Mouse (Mus musculus): ENCODE measurements around the gene Zfp872. TPM values are rescaled to one million over a fixed set of nuclear protein-coding genes. Genes with fewer than 3 reads are reported as not detected.

The Zfp872 gene
- polyA plus RNA-seq, 1 experiment from 2014 or later = 0.67 TPM

DNA sequence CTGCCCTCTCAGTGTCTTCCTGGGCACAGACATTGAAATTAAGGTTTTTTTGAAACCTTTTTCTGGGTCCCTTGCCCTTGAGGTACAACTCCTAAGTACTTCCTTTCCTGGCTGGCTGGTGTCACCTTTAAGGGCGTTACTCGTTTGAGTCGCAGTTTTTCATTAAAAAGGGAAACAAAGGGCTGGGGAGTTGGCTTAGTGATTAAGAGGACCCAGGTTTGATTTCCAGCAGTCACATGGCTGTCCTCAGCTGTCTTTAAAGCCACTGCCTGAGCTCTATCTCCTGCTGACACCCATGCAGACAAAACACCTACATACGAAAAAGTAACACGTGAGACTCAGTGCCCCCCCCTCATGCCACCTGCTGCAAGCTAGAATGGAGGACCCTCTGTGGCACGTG lies 21.9 kb upstream of the Zfp872 start:
- no peak overlapping the region for H3K4me3 ChIP-seq (ENCODE audit: low read depth, low read length)
- no peaks in the 10 kb centered on the region for H3K36me3 ChIP-seq (ENCODE audit: control insufficient read depth, insufficient read depth, low read length)
- ATAC-seq (ENCODE audit: low read depth) = no peak
- H3K27me3 ChIP-seq (ENCODE audit: control insufficient read depth, insufficient read depth, low read length) = no peaks in the 10 kb centered on the region
- H3K4me1 ChIP-seq (ENCODE audit: control insufficient read depth, insufficient read depth, low read length) = 0 out of 2 replicates have a peak, but pooled peaks cover 2% of the 10 kb centered on the region
- no peak overlapping the region for H3K9ac ChIP-seq (replicated peaks; ENCODE audit: low read depth, low read length)
- no peak overlapping the region for H3K27ac ChIP-seq (ENCODE audit: low read depth, low read length)
- no peaks in the 10 kb centered on the region for H3K9me3 ChIP-seq (ENCODE audit: control insufficient read depth, low read length)
- 55% methylated on average over 6 of the region's 6 CpGs for WGBS
- no peak overlapping the region for H3K4me2 ChIP-seq (ENCODE audit: low read depth, low read length)

DNA sequence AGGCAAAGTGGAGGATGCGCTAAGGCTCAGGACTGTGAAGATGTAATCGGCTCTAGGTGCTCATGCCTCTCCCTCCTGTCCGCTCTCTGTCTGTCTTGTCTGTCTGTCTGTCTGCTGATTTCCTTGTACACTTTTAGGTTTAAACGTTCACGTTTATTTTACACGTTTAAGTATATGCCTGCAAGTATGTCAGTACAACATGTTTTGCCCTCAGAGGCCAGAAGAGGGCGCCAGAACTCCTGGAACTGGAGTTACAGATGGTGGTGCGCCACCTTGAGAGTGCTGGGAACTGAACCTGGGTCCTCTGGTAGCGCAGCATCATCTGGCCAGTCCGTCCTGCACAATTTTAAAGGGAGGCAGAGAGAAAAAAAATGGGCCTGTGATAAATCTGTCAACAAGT lies 21.2 kb upstream of the Zfp872 start:
- Histone ChIP-seq H3K4me3 (ENCODE audit: low read depth, low read length) (no peak overlapping the region), H3K36me3 (ENCODE audit: control insufficient read depth, insufficient read depth, low read length) (no peaks in the 10 kb centered on the region), H3K9ac (replicated peaks; ENCODE audit: low read depth, low read length) (no peak overlapping the region), H3K27me3 (ENCODE audit: control insufficient read depth, insufficient read depth, low read length) (no peaks in the 10 kb centered on the region), H3K9me3 (ENCODE audit: control insufficient read depth, low read length) (no peaks in the 10 kb centered on the region), H3K27ac (ENCODE audit: low read depth, low read length) (no peak overlapping the region), H3K4me2 (ENCODE audit: low read depth, low read length) (no peak overlapping the region), H3K4me1 (ENCODE audit: control insufficient read depth, insufficient read depth, low read length) (0 out of 2 replicates have a peak, but pooled peaks cover 2% of the 10 kb centered on the region)
- no peak for ATAC-seq (ENCODE audit: low read depth)
- 93% methylated on average over 10 of the region's 10 CpGs for WGBS

GRCm38 (mm10) chr9:22167751-22168150 lies 20.1 kb upstream of the Zfp872 start:
- Histone ChIP-seq H3K9ac (replicated peaks; ENCODE audit: low read depth, low read length) (no peak overlapping the region), H3K27me3 (ENCODE audit: control insufficient read depth, insufficient read depth, low read length) (no peaks in the 10 kb centered on the region), H3K4me2 (ENCODE audit: low read depth, low read length) (no peak overlapping the region), H3K27ac (ENCODE audit: low read depth, low read length) (no peak overlapping the region), H3K4me3 (ENCODE audit: low read depth, low read length) (no peak overlapping the region), H3K9me3 (ENCODE audit: control insufficient read depth, low read length) (no peaks in the 10 kb centered on the region), H3K4me1 (ENCODE audit: control insufficient read depth, insufficient read depth, low read length) (0 out of 2 replicates have a peak, but pooled peaks cover 2% of the 10 kb centered on the region), H3K36me3 (ENCODE audit: control insufficient read depth, insufficient read depth, low read length) (no peaks in the 10 kb centered on the region)
- ATAC-seq (ENCODE audit: low read depth) = no peak
- 98% methylated on average over 4 of the region's 4 CpGs for WGBS

- Histone ChIP-seq H3K9me3 (ENCODE audit: control insufficient read depth, low read length) (no peaks in the 10 kb centered on the region), H3K4me1 (ENCODE audit: control insufficient read depth, insufficient read depth, low read length) (0 out of 2 replicates have a peak, but pooled peaks cover 2% of the 10 kb centered on the region), H3K9ac (replicated peaks; ENCODE audit: low read depth, low read length) (no peak overlapping the region), H3K4me3 (ENCODE audit: low read depth, low read length) (no peak overlapping the region), H3K27ac (ENCODE audit: low read depth, low read length) (no peak overlapping the region), H3K27me3 (ENCODE audit: control insufficient read depth, insufficient read depth, low read length) (no peaks in the 10 kb centered on the region), H3K36me3 (ENCODE audit: control insufficient read depth, insufficient read depth, low read length) (no peaks in the 10 kb centered on the region), H3K4me2 (ENCODE audit: low read depth, low read length) (no peak overlapping the region)
- 92% methylated on average over 11 of the region's 11 CpGs for WGBS
- ATAC-seq (ENCODE audit: low read depth) = no peak
Observed at GRCm38 (mm10) chr9:22169327-22169726, 18.6 kb upstream of the Zfp872 start.

GRCm38 (mm10) chr9:22172318-22172717 lies 15.6 kb upstream of the Zfp872 start:
- ATAC-seq (ENCODE audit: low read depth) = no peak
- WGBS = 87% methylated on average over 4 of the region's 4 CpGs
- H3K4me3 ChIP-seq (ENCODE audit: low read depth, low read length) = no peak overlapping the region

GRCm38 (mm10) chr9:22196412-22196811 lies 8.5 kb downstream of the Zfp872 start:
- no peak overlapping the region for H3K27ac ChIP-seq (ENCODE audit: low read depth, low read length)
- H3K36me3 ChIP-seq (ENCODE audit: control insufficient read depth, insufficient read depth, low read length) = no peaks in the 10 kb centered on the region
- H3K4me2 ChIP-seq (ENCODE audit: low read depth, low read length) = no peak overlapping the region
- no peak overlapping the region for H3K4me3 ChIP-seq (ENCODE audit: low read depth, low read length)
- H3K9me3 ChIP-seq (ENCODE audit: control insufficient read depth, low read length) = peaks cover 11% of the 10 kb centered on the region
- no peak for ATAC-seq (ENCODE audit: low read depth)
- no peaks in the 10 kb centered on the region for H3K4me1 ChIP-seq (ENCODE audit: control insufficient read depth, insufficient read depth, low read length)
- no peaks in the 10 kb centered on the region for H3K27me3 ChIP-seq (ENCODE audit: control insufficient read depth, insufficient read depth, low read length)
- 44% methylated on average over 5 of the region's 5 CpGs for WGBS
- H3K9ac ChIP-seq (replicated peaks; ENCODE audit: low read depth, low read length) = no peak overlapping the region

More at GRCm38 (mm10) chr9:22172318-22172717, 15.6 kb upstream of the Zfp872 start:
- Histone ChIP-seq H3K36me3 (ENCODE audit: control insufficient read depth, insufficient read depth, low read length) (no peaks in the 10 kb centered on the region), H3K27ac (ENCODE audit: low read depth, low read length) (no peak overlapping the region), H3K9me3 (ENCODE audit: control insufficient read depth, low read length) (no peaks in the 10 kb centered on the region), H3K9ac (replicated peaks; ENCODE audit: low read depth, low read length) (no peak overlapping the region), H3K27me3 (ENCODE audit: control insufficient read depth, insufficient read depth, low read length) (no peaks in the 10 kb centered on the region), H3K4me2 (ENCODE audit: low read depth, low read length) (no peak overlapping the region), H3K4me1 (ENCODE audit: control insufficient read depth, insufficient read depth, low read length) (no peaks in the 10 kb centered on the region)

- Histone ChIP-seq H3K27ac (ENCODE audit: low read depth, low read length) (no peak overlapping the region), H3K4me1 (ENCODE audit: control insufficient read depth, insufficient read depth, low read length) (no peaks in the 10 kb centered on the region), H3K4me2 (ENCODE audit: low read depth, low read length) (no peak overlapping the region), H3K36me3 (ENCODE audit: control insufficient read depth, insufficient read depth, low read length) (no peaks in the 10 kb centered on the region), H3K9ac (replicated peaks; ENCODE audit: low read depth, low read length) (no peak overlapping the region), H3K27me3 (ENCODE audit: control insufficient read depth, insufficient read depth, low read length) (no peaks in the 10 kb centered on the region), H3K4me3 (ENCODE audit: low read depth, low read length) (no peak overlapping the region), H3K9me3 (ENCODE audit: control insufficient read depth, low read length) (no peaks in the 10 kb centered on the region)
- WGBS = 71% methylated on average over 2 of the region's 2 CpGs
- ATAC-seq (ENCODE audit: low read depth) = no peak
Observed at GRCm38 (mm10) chr9:22213785-22214194, 25.9 kb downstream of the Zfp872 start.

DNA sequence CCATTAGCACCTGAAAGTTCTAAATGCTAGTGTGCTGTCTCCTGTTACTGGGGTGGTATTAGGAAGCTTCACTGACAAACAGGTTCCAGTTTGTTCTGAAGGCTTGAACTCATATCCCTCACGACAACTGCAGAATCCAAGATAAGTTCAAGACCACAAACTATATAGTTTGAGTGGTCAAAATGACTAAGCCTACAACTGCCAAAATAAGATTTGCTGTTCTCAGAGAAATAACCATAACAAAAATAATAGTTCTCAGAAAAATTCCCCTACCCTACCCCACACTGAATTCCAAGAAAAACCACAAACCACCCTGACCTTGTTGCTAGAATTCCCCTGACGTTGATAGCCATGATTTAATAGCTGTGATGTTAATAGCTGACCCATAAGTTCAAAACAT lies 26.7 kb downstream of the Zfp872 start:
- WGBS = 92% methylated on average over 2 of the region's 2 CpGs
- H3K27ac ChIP-seq (ENCODE audit: low read depth, low read length) = no peak overlapping the region
- H3K4me2 ChIP-seq (ENCODE audit: low read depth, low read length) = no peak overlapping the region
- ATAC-seq (ENCODE audit: low read depth) = no peak
- H3K36me3 ChIP-seq (ENCODE audit: control insufficient read depth, insufficient read depth, low read length) = no peaks in the 10 kb centered on the region
- no peaks in the 10 kb centered on the region for H3K27me3 ChIP-seq (ENCODE audit: control insufficient read depth, insufficient read depth, low read length)
- no peaks in the 10 kb centered on the region for H3K9me3 ChIP-seq (ENCODE audit: control insufficient read depth, low read length)
- no peaks in the 10 kb centered on the region for H3K4me1 ChIP-seq (ENCODE audit: control insufficient read depth, insufficient read depth, low read length)
- no peak overlapping the region for H3K4me3 ChIP-seq (ENCODE audit: low read depth, low read length)
- no peak overlapping the region for H3K9ac ChIP-seq (replicated peaks; ENCODE audit: low read depth, low read length)

- no peak overlapping the region for H3K27ac ChIP-seq (ENCODE audit: low read depth, low read length)
Observed at GRCm38 (mm10) chr9:22216705-22217104, 28.8 kb downstream of the Zfp872 start.

More at GRCm38 (mm10) chr9:22216705-22217104, 28.8 kb downstream of the Zfp872 start:
- Histone ChIP-seq H3K36me3 (ENCODE audit: control insufficient read depth, insufficient read depth, low read length) (no peaks in the 10 kb centered on the region), H3K4me3 (ENCODE audit: low read depth, low read length) (no peak overlapping the region), H3K9me3 (ENCODE audit: control insufficient read depth, low read length) (no peaks in the 10 kb centered on the region), H3K4me1 (ENCODE audit: control insufficient read depth, insufficient read depth, low read length) (no peaks in the 10 kb centered on the region), H3K9ac (replicated peaks; ENCODE audit: low read depth, low read length) (no peak overlapping the region), H3K4me2 (ENCODE audit: low read depth, low read length) (no peak overlapping the region), H3K27me3 (ENCODE audit: control insufficient read depth, insufficient read depth, low read length) (no peaks in the 10 kb centered on the region)
- no peak for ATAC-seq (ENCODE audit: low read depth)
- WGBS = 54% methylated on average over 3 of the region's 3 CpGs
